Mouse (Mus musculus) yolk sac, embryonic 10.5 days (tissue): ENCODE measurements around the gene Fbn1.

Experiments used
- DNase-seq: peaks from one replicate; pipeline ENCODE4 v3.0.0-alpha.2; 2017; ENCODE audit warnings: low spot score

Fbn1 gene

GRCm38 (mm10) chr2:125389796-125390195 is 118.0 kb downstream of the Fbn1 start:
- no peak for DNase-seq

- no peak for DNase-seq
Measured at GRCm38 (mm10) chr2:125386221-125386965, 121.4 kb downstream of the Fbn1 start.

- no peak for DNase-seq
Measured at GRCm38 (mm10) chr2:125384941-125385340, 122.9 kb downstream of the Fbn1 start.

- DNase-seq: no peak
Measured at GRCm38 (mm10) chr2:125384415-125384814, 123.4 kb downstream of the Fbn1 start.

GRCm38 (mm10) chr2:125383273-125383641 is 124.5 kb downstream of the Fbn1 start:
- no peak for DNase-seq

GRCm38 (mm10) chr2:125382613-125383272 is 125.0 kb downstream of the Fbn1 start:
- no peak for DNase-seq

GRCm38 (mm10) chr2:125380086-125380485 is 127.7 kb downstream of the Fbn1 start:
- DNase-seq: no peak

- no peak for DNase-seq
Measured at GRCm38 (mm10) chr2:125379206-125379605, 128.6 kb downstream of the Fbn1 start.

- no peak for DNase-seq
Measured at GRCm38 (mm10) chr2:125375926-125376325, 131.9 kb downstream of the Fbn1 start.

GRCm38 (mm10) chr2:125375301-125375700 is 132.5 kb downstream of the Fbn1 start:
- DNase-seq: no peak

- no peak for DNase-seq
Measured at GRCm38 (mm10) chr2:125369666-125370065, 138.1 kb downstream of the Fbn1 start.

- no peak for DNase-seq
Measured at GRCm38 (mm10) chr2:125368616-125369015, 139.2 kb downstream of the Fbn1 start.

- DNase-seq: no peak
Measured at GRCm38 (mm10) chr2:125361661-125362060, 146.1 kb downstream of the Fbn1 start.

GRCm38 (mm10) chr2:125356486-125356885 is 151.3 kb downstream of the Fbn1 start:
- no peak for DNase-seq

GRCm38 (mm10) chr2:125356068-125356467 is 151.7 kb downstream of the Fbn1 start:
- DNase-seq: no peak

- no peak for DNase-seq
Measured at GRCm38 (mm10) chr2:125355216-125355971, 152.4 kb downstream of the Fbn1 start.

GRCm38 (mm10) chr2:125354587-125354986 is 153.2 kb downstream of the Fbn1 start:
- DNase-seq: no peak

GRCm38 (mm10) chr2:125349144-125349543 is 158.6 kb downstream of the Fbn1 start:
- DNase-seq: no peak

- DNase-seq: no peak
Measured at GRCm38 (mm10) chr2:125342181-125342950, 165.4 kb downstream of the Fbn1 start.

- no peak for DNase-seq
Measured at GRCm38 (mm10) chr2:125340381-125340780, 167.4 kb downstream of the Fbn1 start.

- DNase-seq: no peak
Measured at GRCm38 (mm10) chr2:125337239-125337638, 170.6 kb downstream of the Fbn1 start.

GRCm38 (mm10) chr2:125335206-125335605 is 172.6 kb downstream of the Fbn1 start:
- no peak for DNase-seq
